Mouse (Mus musculus) small intestine, adult 2 months (tissue): ENCODE results near the gene Gm20388. TPM values are rescaled to one million over a fixed set of nuclear protein-coding genes. Genes with fewer than 3 reads are reported as not detected.

Experiments
- H3K27ac ChIP-seq: fragments of 200-500 bp; 2 replicates; pipeline ENCODE4 v1.5.1; 2012; ENCODE audit warnings: low read depth, low read length, control low read depth, inconsistent platforms; ENCODE audit not compliant: insufficient read depth
- H3K27me3 ChIP-seq: fragments of 200-500 bp; 2 replicates; pipeline ENCODE4 v1.6.1; 2012; ENCODE audit warnings: mild to moderate bottlenecking, moderate library complexity, low read length, inconsistent platforms; ENCODE audit not compliant: control insufficient read depth, insufficient read depth
- H3K36me3 ChIP-seq: fragments of 200-500 bp; 2 replicates; pipeline ENCODE4 v1.6.1; 2012; ENCODE audit warnings: mild to moderate bottlenecking, low read length, control low read depth, inconsistent platforms; ENCODE audit not compliant: control insufficient read depth, insufficient read depth
- H3K4me1 ChIP-seq: fragments of 200-500 bp; 2 replicates; pipeline ENCODE4 v1.6.1; 2012; ENCODE audit warnings: low read length, inconsistent platforms, mixed read lengths; ENCODE audit not compliant: control insufficient read depth, insufficient read depth, insufficient read length
- H3K4me3 ChIP-seq: fragments of 200-500 bp; 2 replicates; pipeline ENCODE4 v1.5.1; 2012; ENCODE audit warnings: low read depth, mild to moderate bottlenecking, control low read depth, inconsistent platforms, low read length, moderate library complexity
- CTCF ChIP-seq: fragments of 200-500 bp; IDR thresholded peaks from 2 replicates; pipeline ENCODE4 v1.5.1; 2012; ENCODE audit warnings: low read depth, mild to moderate bottlenecking, control low read depth, inconsistent platforms, low read length, moderate library complexity, mixed read lengths; ENCODE audit not compliant: insufficient replicate concordance, insufficient read length; ENCODE audit errors: extremely low read depth
- POLR2A ChIP-seq: fragments of 200-500 bp; IDR thresholded peaks from 2 replicates; pipeline ENCODE4 v1.6.1; 2012; ENCODE audit warnings: low read depth, mild to moderate bottlenecking, control low read depth, inconsistent platforms, low read length, moderate library complexity
- whole genome bisulfite sequencing: fragments of 180-500 bp; shearing (Covaris S2); methylation state at CpG from one replicate; pipeline ENCODE4 v1.1.7; 2018; 5-methylcytosine and 5-hydroxymethylcytosine counted together
- polyA plus RNA-seq: library from polyadenylated mRNA; depleted of rRNA; stranded (reverse); fragments of >200 nt; gene quantifications from 2 replicates; pipeline ENCODE4 v1.2.3, GENCODE M21; 2012

The Gm20388 gene
- polyA plus RNA-seq, 1 experiment = 37.3 TPM

GRCm38 (mm10) chr8:120078080-120078479 is 167.4 kb downstream of the Gm20388 start:
- H3K27me3 ChIP-seq = no peaks in the 10 kb centered on the region
- H3K4me3 ChIP-seq = no peak overlapping the region
- no peak overlapping the region for H3K27ac ChIP-seq
- no peaks in the 10 kb centered on the region for H3K4me1 ChIP-seq
- 5% methylated on average over 10 of the region's 10 CpGs for WGBS
- TF ChIP-seq CTCF = peak; percentile 79
- TF ChIP-seq POLR2A = no peak
- H3K36me3 ChIP-seq = peaks cover 24% of the 10 kb centered on the region

DNA sequence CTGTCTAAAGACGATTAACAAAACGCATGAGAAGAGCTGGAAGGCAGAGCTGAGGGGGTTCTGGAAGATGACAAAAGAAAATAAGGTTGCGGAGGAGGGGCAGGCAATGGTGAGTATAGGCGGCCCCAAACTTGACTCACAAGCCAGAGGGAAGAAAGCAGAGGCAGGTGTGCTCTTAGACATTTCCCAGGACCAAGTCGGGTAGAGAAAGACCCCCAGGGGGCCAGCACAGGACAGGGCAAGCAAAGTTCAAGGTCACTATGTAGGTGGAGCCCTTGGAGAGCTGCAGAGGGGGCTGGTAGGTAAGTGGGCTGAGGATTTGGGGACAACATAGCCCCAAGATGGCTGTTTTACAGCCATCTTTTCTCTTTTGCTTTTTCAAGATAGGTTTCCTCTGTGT is 168.7 kb downstream of the Gm20388 start:
- Histone ChIP-seq H3K27me3 (no peaks in the 10 kb centered on the region), H3K4me3 (no peak overlapping the region), H3K4me1 (no peaks in the 10 kb centered on the region), H3K27ac (no peak overlapping the region), H3K36me3 (peaks cover 33% of the 10 kb centered on the region)
- TF ChIP-seq POLR2A (no peak), CTCF (no peak)
- 70% methylated on average over 5 of the region's 5 CpGs for whole genome bisulfite sequencing

- Histone ChIP-seq H3K4me3 (no peak overlapping the region), H3K36me3 (peaks cover 70% of the 10 kb centered on the region)
Measured at GRCm38 (mm10) chr8:120083261-120083660, 172.6 kb downstream of the Gm20388 start.

GRCm38 (mm10) chr8:120084783-120085182 is 174.1 kb downstream of the Gm20388 start:
- TF ChIP-seq POLR2A (no peak), CTCF (no peak)
- 92% methylated on average over 8 of the region's 8 CpGs for WGBS
- no peaks in the 10 kb centered on the region for H3K27me3 ChIP-seq

More at GRCm38 (mm10) chr8:120083261-120083660, 172.6 kb downstream of the Gm20388 start:
- 92% methylated on average over 8 of the region's 8 CpGs for WGBS
- H3K4me1 ChIP-seq = no peaks in the 10 kb centered on the region
- TF ChIP-seq CTCF (no peak), POLR2A (no peak)
- no peak overlapping the region for H3K27ac ChIP-seq
- H3K27me3 ChIP-seq = no peaks in the 10 kb centered on the region

DNA sequence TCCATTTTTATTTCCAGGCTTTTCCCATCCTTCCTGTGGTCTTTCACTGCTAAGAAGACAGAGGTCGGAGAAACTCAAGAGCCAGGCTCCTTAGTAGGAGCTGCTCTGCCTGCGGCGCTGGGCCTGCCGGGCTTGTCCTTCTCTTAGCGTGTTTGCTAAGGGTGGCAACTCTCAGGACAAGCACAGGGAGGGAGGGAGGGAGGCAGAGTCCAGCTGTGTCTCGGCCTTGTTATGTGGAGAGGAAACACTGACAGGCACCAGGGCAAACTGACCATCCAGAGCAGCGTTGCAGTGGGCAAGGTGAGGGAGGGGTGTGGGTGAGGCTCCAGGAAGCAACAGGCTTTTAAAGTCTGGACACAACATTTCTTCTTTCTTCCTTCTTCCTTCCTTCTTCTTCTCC is 178.9 kb downstream of the Gm20388 start:
- no peak for TF ChIP-seq POLR2A
- TF ChIP-seq CTCF = no peak
- Histone ChIP-seq H3K4me1 (peaks cover 13% of the 10 kb centered on the region), H3K36me3 (peaks cover 77% of the 10 kb centered on the region), H3K4me3 (no peak overlapping the region), H3K27ac (no peak overlapping the region), H3K27me3 (no peaks in the 10 kb centered on the region)
- 46% methylated on average over 7 of the region's 7 CpGs for WGBS

More at GRCm38 (mm10) chr8:120084783-120085182, 174.1 kb downstream of the Gm20388 start:
- Histone ChIP-seq H3K4me3 (no peak overlapping the region), H3K4me1 (no peaks in the 10 kb centered on the region), H3K36me3 (peaks cover 77% of the 10 kb centered on the region), H3K27ac (no peak overlapping the region)

DNA sequence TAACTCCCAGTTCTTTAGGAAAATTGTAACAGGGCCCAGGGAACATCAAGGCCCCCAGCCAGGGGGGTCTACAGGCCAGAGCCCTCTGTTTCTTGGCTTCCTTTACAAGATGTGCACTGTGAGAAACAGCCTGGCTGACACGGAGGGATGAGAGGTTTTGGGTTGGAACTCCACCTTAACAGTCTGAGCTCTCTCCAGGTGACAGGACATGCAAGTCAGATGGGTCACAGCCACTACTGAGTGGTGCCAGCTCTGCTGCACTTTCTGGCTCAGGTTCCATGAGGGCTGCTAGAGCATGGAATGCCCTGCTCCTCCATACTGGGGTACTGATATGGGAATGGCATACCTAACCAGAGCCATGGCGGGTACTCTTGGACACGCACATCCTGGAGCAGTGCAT is 180.4 kb downstream of the Gm20388 start:
- WGBS = 92% methylated on average over 3 of the region's 3 CpGs
- TF ChIP-seq CTCF = no peak
- TF ChIP-seq POLR2A = no peak
- Histone ChIP-seq H3K4me1 (peaks cover 28% of the 10 kb centered on the region), H3K27me3 (no peaks in the 10 kb centered on the region), H3K4me3 (no peak overlapping the region), H3K27ac (no peak overlapping the region), H3K36me3 (peaks cover 62% of the 10 kb centered on the region)

- H3K27ac ChIP-seq = no peak overlapping the region
- H3K27me3 ChIP-seq = no peaks in the 10 kb centered on the region
- peaks cover 41% of the 10 kb centered on the region for H3K36me3 ChIP-seq
- 68% methylated on average over 3 of the region's 3 CpGs for WGBS
- peaks cover 43% of the 10 kb centered on the region for H3K4me1 ChIP-seq
- no peak for TF ChIP-seq CTCF
- no peak for TF ChIP-seq POLR2A
- no peak overlapping the region for H3K4me3 ChIP-seq
Measured at GRCm38 (mm10) chr8:120093103-120093502, 182.5 kb downstream of the Gm20388 start.

DNA sequence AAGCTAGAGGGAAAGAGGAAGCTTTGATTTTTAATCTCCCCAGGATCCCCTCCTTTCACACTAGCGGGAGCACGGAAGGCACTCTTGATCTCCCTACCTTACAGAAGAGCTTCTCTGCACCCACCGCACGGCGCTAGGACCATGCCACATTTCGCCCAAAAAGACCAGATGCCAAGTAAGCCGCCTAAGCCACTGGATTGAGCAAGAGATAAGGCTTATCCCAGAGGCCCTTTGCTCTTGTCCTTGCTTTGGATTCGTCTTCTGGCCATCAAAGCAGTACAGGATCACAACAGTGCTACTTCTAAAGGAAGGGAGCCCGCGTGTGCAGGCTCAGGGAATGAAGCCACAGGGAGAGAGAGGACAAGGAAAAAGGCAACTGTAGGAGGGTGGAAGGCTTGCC is 184.2 kb downstream of the Gm20388 start:
- H3K4me3 ChIP-seq = no peak overlapping the region
- H3K27me3 ChIP-seq = no peaks in the 10 kb centered on the region
- peak overlapping the region; percentile 48 for H3K27ac ChIP-seq
- peaks cover 34% of the 10 kb centered on the region for H3K36me3 ChIP-seq
- peaks cover 55% of the 10 kb centered on the region for H3K4me1 ChIP-seq
- WGBS = 29% methylated on average over 10 of the region's 10 CpGs
- TF ChIP-seq CTCF (no peak), POLR2A (no peak)
